Comparison of ENCODE assay signal across 16 mouse cellular contexts in genomic region chr4:148671230-148671947, GRCm38 (mm10). TPM values are rescaled to one million over a fixed set of nuclear protein-coding genes. Genes with fewer than 3 reads are reported as not detected.
A peak's percentile ranks its signal among the peaks of the same experiment; 100 is the strongest.
DNase-seq lines count a peak whose midpoint lies in the region; ATAC-seq lines count a peak whose summit lies in the region.
"Had no signal": no experiment of that assay in that cellular context is flagged by ENCODE, and none has a peak within 500 bp of the region (broad histone marks: within the 10 kb centered on the region; RNA-seq: fewer than 3 reads in every experiment).

No protein-coding gene starts in this region.

- H3K4me1 ChIP-seq in lung, embryonic 15.5 days = peaks cover 13% of the 10 kb centered on the region
- H3K4me1 ChIP-seq in stomach, embryonic 16.5 days (ENCODE audit: control insufficient read depth, insufficient read depth, low read length) = peaks cover 17% of the 10 kb centered on the region

- no peak overlapping the region for H3K27ac ChIP-seq in lung, embryonic 15.5 days
- H3K27ac ChIP-seq in stomach, embryonic 16.5 days (ENCODE audit: low read length) = no peak overlapping the region

- no peaks in the 10 kb centered on the region for H3K36me3 ChIP-seq in lung, embryonic 15.5 days
- no peaks in the 10 kb centered on the region for H3K36me3 ChIP-seq in stomach, embryonic 16.5 days (ENCODE audit: control insufficient read depth, insufficient read depth, low read length)

- H3K9ac ChIP-seq in lung, embryonic 15.5 days = 0 out of 2 replicates have a peak overlapping the region, but pooled peaks have one; percentile 10
- no peak overlapping the region for H3K9ac ChIP-seq in stomach, embryonic 16.5 days (ENCODE audit: low read length)

- peak overlapping the region; percentile 33 for H3K4me2 ChIP-seq in lung, embryonic 15.5 days
- peak overlapping the region; percentile 25 for H3K4me2 ChIP-seq in stomach, embryonic 16.5 days (ENCODE audit: low read depth, low read length)
- H3K4me2 ChIP-seq: midbrain, embryonic 11.5 days had no signal

- ATAC-seq in frontal cortex, adult (ENCODE audit: low TSS enrichment) = peak; percentile 70; the same call in 1 of the 2 replicates
- no peak for ATAC-seq in lung, embryonic 15.5 days (ENCODE audit: borderline replicate concordance, extremely low read depth, low FRiP score, low TSS enrichment)
- ATAC-seq in stomach, embryonic 16.5 days (ENCODE audit: insufficient read depth, low FRiP score) = no peak
- no peak for ATAC-seq in cerebellum, adult (ENCODE audit: insufficient number of reproducible peaks, low FRiP score, low TSS enrichment)
- ATAC-seq: inflammation-experienced regulatory T-cells, adult 6 months had no signal

- no peaks in the 10 kb centered on the region for H3K27me3 ChIP-seq in lung, embryonic 15.5 days
- no peaks in the 10 kb centered on the region for H3K27me3 ChIP-seq in stomach, embryonic 16.5 days (ENCODE audit: control insufficient read depth, insufficient read depth, low read length)

- no peak overlapping the region for H3K4me3 ChIP-seq in lung, embryonic 15.5 days
- H3K4me3 ChIP-seq in stomach, embryonic 16.5 days (replicated peaks; ENCODE audit: low read length) = no peak overlapping the region

- no peaks in the 10 kb centered on the region for H3K9me3 ChIP-seq in lung, embryonic 15.5 days
- H3K9me3 ChIP-seq in stomach, embryonic 16.5 days (replicated peaks; ENCODE audit: control insufficient read depth, low read length) = no peaks in the 10 kb centered on the region

- no peak for DNase-seq in frontal cortex, postnatal 10 days (ENCODE audit: low spot score in 2 of 2)
- DNase-seq in lung, postnatal 4 days = no peak
- DNase-seq in liver = peak; percentile 83
- DNase-seq in cerebellum, postnatal 10 days = no peak
- DNase-seq: adrenal gland, postnatal 36 days; cerebellum, adult 11 months; kidney, postnatal 4 days; spleen, adult 18-20 months; thymus, adult 2 months had no signal

- 15% methylated on average over 16 of the region's 16 CpGs for WGBS in lung, embryonic 15.5 days
- WGBS in stomach, embryonic 16.5 days = 29% methylated on average over 16 of the region's 16 CpGs

RNA-seq across cellular contexts. Expression of gene Gm572, which starts 28.3 kb away (rescaled TPM):
- not detected in 2 replicates for polyA plus RNA-seq in lung, embryonic 15.5 days (2015; fragmentation: Nextera tagmentation; extraction: Ambion mirVana)
- polyA plus RNA-seq in stomach, embryonic 16.5 days (2015; fragmentation: Nextera tagmentation; extraction: Ambion mirVana) = 0.09 TPM in 1 of 2 replicates, not detected in the other
- polyA plus RNA-seq: inflammation-experienced regulatory T-cells, adult 6 months; liver, adult 2 months; midbrain, embryonic 11.5 days had no signal

RNA-seq across cellular contexts. Expression of gene Tardbp, which starts 44.6 kb away (rescaled TPM):
- polyA plus RNA-seq in lung, embryonic 15.5 days (2015; fragmentation: Nextera tagmentation; extraction: Ambion mirVana) = 386 and 392 TPM in 2 replicates
- polyA plus RNA-seq in stomach, embryonic 16.5 days (2015; fragmentation: Nextera tagmentation; extraction: Ambion mirVana) = 284 and 286 TPM in 2 replicates
